Mouse (Mus musculus): Measurements from ENCODE around the gene Matk.

GRCm38 (mm10) chr10:81289811-81290210, 37.1 kb downstream of the Matk start:
- TF ChIP-seq CTCF (IDR thresholded peaks at IDR 0.05; ENCODE audit: borderline replicate concordance, insufficient read depth, low read length) (no peak), POLR2A (IDR thresholded peaks at IDR 0.05; ENCODE audit: low read depth, low read length) (no peak)

Measured in embryonic fibroblast, embryonic 13.5 days (primary cell).